Mouse (Mus musculus): Measurements from ENCODE around the gene Tox3.

Tox3 gene

GRCm38 (mm10) chr8:90348178-90348925 lies at the start of gene Tox3:
Tox3 (minus strand) TSS chr8:90348343.
- peak; percentile 93 for DNase-seq

- DNase-seq = no peak
Observed at GRCm38 (mm10) chr8:90392643-90393042, 44.5 kb upstream of the Tox3 start.

GRCm38 (mm10) chr8:90391483-90392074 lies 43.4 kb upstream of the Tox3 start:
- DNase-seq = peak; percentile 66

- DNase-seq = peak; percentile 31
Observed at GRCm38 (mm10) chr8:90390827-90391226, 42.7 kb upstream of the Tox3 start.

GRCm38 (mm10) chr8:90379064-90379463 lies 30.9 kb upstream of the Tox3 start:
- peak; percentile 76 for DNase-seq

- peak; percentile 73 for DNase-seq
Observed at GRCm38 (mm10) chr8:90378036-90378435, 29.9 kb upstream of the Tox3 start.

- DNase-seq = peak; percentile 74
Observed at GRCm38 (mm10) chr8:90371611-90372222, 23.6 kb upstream of the Tox3 start.

GRCm38 (mm10) chr8:90369876-90370275 lies 21.7 kb upstream of the Tox3 start:
- DNase-seq = peak; percentile 49

- DNase-seq = peak; percentile 46
Observed at GRCm38 (mm10) chr8:90356729-90357128, 8.6 kb upstream of the Tox3 start.

GRCm38 (mm10) chr8:90354782-90355181 lies 6.6 kb upstream of the Tox3 start:
- DNase-seq = peak; percentile 23

GRCm38 (mm10) chr8:90353960-90354540 lies 5.9 kb upstream of the Tox3 start:
- DNase-seq = peak; percentile 69

GRCm38 (mm10) chr8:90353499-90353898 lies 5.4 kb upstream of the Tox3 start:
- DNase-seq = no peak

- DNase-seq = no peak
Observed at GRCm38 (mm10) chr8:90352991-90353390, 4.8 kb upstream of the Tox3 start.

- peak; percentile 90 for DNase-seq
Observed at GRCm38 (mm10) chr8:90349709-90350562, 1.8 kb upstream of the Tox3 start.

- DNase-seq = peak; percentile 73
Observed at GRCm38 (mm10) chr8:90348926-90349683, 962 bp upstream of the Tox3 start.

- peak; percentile 84 for DNase-seq
Observed at GRCm38 (mm10) chr8:90347581-90348177, 464 bp downstream of the Tox3 start.

- DNase-seq = peak; percentile 87
Observed at GRCm38 (mm10) chr8:90346880-90347535, 1.1 kb downstream of the Tox3 start.

- peak; percentile 48 for DNase-seq
Observed at GRCm38 (mm10) chr8:90346138-90346879, 1.8 kb downstream of the Tox3 start.

GRCm38 (mm10) chr8:90330377-90331285 lies 17.5 kb downstream of the Tox3 start:
- DNase-seq = peak; percentile 52
